Mouse (Mus musculus): ENCODE measurements around the gene Ptch2. TPM values are rescaled to one million over a fixed set of nuclear protein-coding genes. Genes with fewer than 3 reads are reported as not detected.

The Ptch2 gene
- 1 to 10 TPM; 5.8 to 6.5 TPM for total RNA-seq (2021)

- intact Hi-C loops (cut with DNase I) = no loop called here
- peak; percentile 91 for DNase-seq
Observed at GRCm38 (mm10) chr4:117095551-117096452, at the start of gene Ptch2. Ptch2 (plus strand) TSS chr4:117096075.

- DNase-seq = no peak
- intact Hi-C loops (cut with DNase I) = no loop called here
Observed at GRCm38 (mm10) chr4:117048836-117049235, 47.0 kb upstream of the Ptch2 start.

- intact Hi-C loops (cut with DNase I) = no loop called here
- DNase-seq = no peak
Observed at GRCm38 (mm10) chr4:117049485-117049884, 46.4 kb upstream of the Ptch2 start.

GRCm38 (mm10) chr4:117052626-117053025 lies 43.2 kb upstream of the Ptch2 start:
- DNase-seq = peak; percentile 58
- intact Hi-C loops (cut with DNase I) = no loop called here

GRCm38 (mm10) chr4:117053956-117054355 lies 41.9 kb upstream of the Ptch2 start:
- peak; percentile 40 for DNase-seq
- intact Hi-C loops (cut with DNase I) = no loop called here

- DNase-seq = no peak
- intact Hi-C loops (cut with DNase I) = no loop called here
Observed at GRCm38 (mm10) chr4:117056102-117056501, 39.8 kb upstream of the Ptch2 start.

- no peak for DNase-seq
- intact Hi-C loops (cut with DNase I) = no loop called here
Observed at GRCm38 (mm10) chr4:117056514-117056913, 39.4 kb upstream of the Ptch2 start.

GRCm38 (mm10) chr4:117058512-117058911 lies 37.4 kb upstream of the Ptch2 start:
- no peak for DNase-seq
- intact Hi-C loops (cut with DNase I) = no loop called here

GRCm38 (mm10) chr4:117062700-117063390 lies 33.0 kb upstream of the Ptch2 start:
- intact Hi-C loops (cut with DNase I) = no loop called here
- no peak for DNase-seq

- intact Hi-C loops (cut with DNase I) = no loop called here
- DNase-seq = no peak
Observed at GRCm38 (mm10) chr4:117068035-117068434, 27.8 kb upstream of the Ptch2 start.

GRCm38 (mm10) chr4:117069647-117070046 lies 26.2 kb upstream of the Ptch2 start:
- DNase-seq = no peak
- intact Hi-C loops (cut with DNase I) = no loop called here

GRCm38 (mm10) chr4:117070624-117071023 lies 25.3 kb upstream of the Ptch2 start:
- DNase-seq = no peak
- intact Hi-C loops (cut with DNase I) = no loop called here

- no peak for DNase-seq
- intact Hi-C loops (cut with DNase I) = no loop called here
Observed at GRCm38 (mm10) chr4:117071183-117071582, 24.7 kb upstream of the Ptch2 start.

- intact Hi-C loops (cut with DNase I) = no loop called here
- DNase-seq = no peak
Observed at GRCm38 (mm10) chr4:117087948-117088640, 7.8 kb upstream of the Ptch2 start.

GRCm38 (mm10) chr4:117090586-117090985 lies 5.3 kb upstream of the Ptch2 start:
- intact Hi-C loops (cut with DNase I) = no loop called here
- DNase-seq = no peak

GRCm38 (mm10) chr4:117094626-117095361 lies 1.1 kb upstream of the Ptch2 start:
- intact Hi-C loops (cut with DNase I) = no loop called here
- no peak for DNase-seq

- intact Hi-C loops (cut with DNase I) = no loop called here
- no peak for DNase-seq
Observed at GRCm38 (mm10) chr4:117096666-117097065, 791 bp downstream of the Ptch2 start.

GRCm38 (mm10) chr4:117097969-117098763 lies 2.3 kb downstream of the Ptch2 start:
- intact Hi-C loops (cut with DNase I) = no loop called here
- DNase-seq = no peak

- no peak for DNase-seq
- intact Hi-C loops (cut with DNase I) = no loop called here
Observed at GRCm38 (mm10) chr4:117098764-117099036, 2.8 kb downstream of the Ptch2 start.

GRCm38 (mm10) chr4:117100036-117100435 lies 4.2 kb downstream of the Ptch2 start:
- intact Hi-C loops (cut with DNase I) = no loop called here
- DNase-seq = no peak
